Mouse (Mus musculus) MEL (cell line): ENCODE data around the gene Slc2a1. TPM values are rescaled to one million over a fixed set of nuclear protein-coding genes. Genes with fewer than 3 reads are reported as not detected.

Experiments
- DNase-seq: peaks from one replicate; pipeline ENCODE4 v3.0.0; 2011; ENCODE audit warnings: low read depth, low spot score
- H3K27ac ChIP-seq: 2 replicates; pipeline ENCODE4 v1.5.1; 2012; ENCODE audit warnings: low read depth, mild to moderate bottlenecking, control low read depth, low read length, moderate library complexity; ENCODE audit not compliant: control insufficient read depth
- H3K27me3 ChIP-seq, 2 experiments: fragments of 150-350 bp in 1 of 2; sonication (generic) in 1 of 2; 2 replicates each; pipeline ENCODE4 v1.6.1; 2012; ENCODE audit warnings: low read length in 2 of 2, mild to moderate bottlenecking in 2 of 2, improper control_type of control experiment in 1 of 2, moderate library complexity in 1 of 2; ENCODE audit not compliant: insufficient read depth in 2 of 2, control insufficient read depth in 1 of 2
- H3K36me3 ChIP-seq, 2 experiments: 2 replicates each; pipeline ENCODE4 v1.6.1; 2012 to 2014; ENCODE audit warnings: low read length in 2 of 2, improper control_type of control experiment in 1 of 2, inconsistent platforms in 1 of 2, mild to moderate bottlenecking in 1 of 2; ENCODE audit not compliant: insufficient read depth in 2 of 2, control insufficient read depth in 1 of 2
- H3K4me1 ChIP-seq, 2 experiments: fragments of 150-350 bp in 1 of 2; sonication (generic) in 1 of 2; 2 replicates each; pipeline ENCODE4 v1.6.1; 2012; ENCODE audit warnings: low read length in 2 of 2, improper control_type of control experiment in 1 of 2, mild to moderate bottlenecking in 1 of 2; ENCODE audit not compliant: insufficient read depth in 2 of 2, control insufficient read depth in 1 of 2
- H3K4me3 ChIP-seq, 2 experiments: fragments of 150-350 bp in 1 of 2; sonication (generic) in 1 of 2; 2 replicates each; pipeline ENCODE4 v1.5.1; 2012; ENCODE audit warnings: low read depth in 2 of 2, low read length in 2 of 2, mild to moderate bottlenecking in 2 of 2, moderate library complexity in 2 of 2, control low read depth in 1 of 2, improper control_type of control experiment in 1 of 2; ENCODE audit not compliant: control insufficient read depth in 1 of 2, insufficient read depth in 1 of 2
- H3K79me2 ChIP-seq: 2 replicates; pipeline ENCODE4 v1.6.1; 2012; ENCODE audit warnings: mild to moderate bottlenecking, low read length, moderate library complexity; ENCODE audit not compliant: control insufficient read depth, poor library complexity, insufficient read depth
- H3K9ac ChIP-seq: 2 replicates; pipeline ENCODE4 v1.6.1; 2012; ENCODE audit warnings: low read depth, mild to moderate bottlenecking, control low read depth, low read length, moderate library complexity; ENCODE audit not compliant: control insufficient read depth, poor library complexity, severe bottlenecking
- H3K9me3 ChIP-seq: fragments of 150-350 bp; sonication (generic); replicated peaks from 2 replicates; pipeline ENCODE4 v1.6.1; 2012; ENCODE audit warnings: mild to moderate bottlenecking, low read length, improper control_type of control experiment, moderate library complexity; ENCODE audit not compliant: insufficient read depth
- BHLHE40 ChIP-seq: IDR thresholded peaks from 2 replicates; pipeline ENCODE4 v1.6.1; 2012; ENCODE audit warnings: low read depth, mild to moderate bottlenecking, inconsistent platforms, low read length, improper control_type of control experiment, borderline replicate concordance
- CHD1 ChIP-seq: IDR thresholded peaks from 2 replicates; pipeline ENCODE4 v1.6.1; 2012; ENCODE audit warnings: low read depth, mild to moderate bottlenecking, inconsistent platforms, low read length, improper control_type of control experiment
- CHD2 ChIP-seq: IDR thresholded peaks from 2 replicates; pipeline ENCODE4 v1.6.1; 2011; ENCODE audit warnings: low read length, improper control_type of control experiment
- CTCF ChIP-seq, 3 experiments: IDR thresholded peaks in 2 of 3; conservative IDR thresholded peaks in 1 of 3; 2 replicates each; pipeline ENCODE4 v1.5.1; 2011 to 2012; ENCODE audit warnings: low read length in 3 of 3, low read depth in 2 of 3, mild to moderate bottlenecking in 2 of 3, improper control_type of control experiment in 1 of 3, inconsistent platforms in 1 of 3, mixed read lengths in 1 of 3, moderate library complexity in 1 of 3; ENCODE audit not compliant: control insufficient read depth in 1 of 3, insufficient read depth in 1 of 3, poor library complexity in 1 of 3, severe bottlenecking in 1 of 3
- E2F4 ChIP-seq: IDR thresholded peaks from 2 replicates; pipeline ENCODE4 v1.6.1; 2011; ENCODE audit warnings: low read depth, low read length, improper control_type of control experiment, borderline replicate concordance
- EP300 ChIP-seq, 2 experiments: IDR thresholded peaks; 2 replicates each; pipeline ENCODE4 v1.6.1; 2011; ENCODE audit warnings: improper control_type of control experiment in 2 of 2, low read length in 2 of 2, low read depth in 1 of 2, mild to moderate bottlenecking in 1 of 2
- ETS1 ChIP-seq: IDR thresholded peaks from 2 replicates; pipeline ENCODE4 v1.6.1; 2012; ENCODE audit warnings: low read depth, mild to moderate bottlenecking, inconsistent platforms, low read length, improper control_type of control experiment, moderate library complexity
- GABPA ChIP-seq: IDR thresholded peaks from 2 replicates; pipeline ENCODE4 v1.6.1; 2012; ENCODE audit warnings: low read depth, mild to moderate bottlenecking, inconsistent platforms, low read length, improper control_type of control experiment, moderate library complexity
- KAT2A ChIP-seq: conservative IDR thresholded peaks from 2 replicates; pipeline ENCODE4 v1.6.1; 2012; ENCODE audit warnings: low read depth, low read length, improper control_type of control experiment, inconsistent platforms
- MAFK ChIP-seq: IDR thresholded peaks from 2 replicates; pipeline ENCODE4 v1.6.1; 2011; ENCODE audit warnings: low read depth, mild to moderate bottlenecking, low read length, improper control_type of control experiment, borderline replicate concordance
- MAZ ChIP-seq: IDR thresholded peaks from 2 replicates; pipeline ENCODE4 v1.6.1; 2012; ENCODE audit warnings: low read depth, mild to moderate bottlenecking, inconsistent platforms, low read length, improper control_type of control experiment
- MEF2A ChIP-seq: IDR thresholded peaks from 2 replicates; pipeline ENCODE4 v1.6.1; 2014; ENCODE audit warnings: low read depth, mild to moderate bottlenecking, inconsistent platforms, low read length, improper control_type of control experiment; ENCODE audit not compliant: poor library complexity, insufficient replicate concordance, severe bottlenecking; ENCODE audit errors: extremely low read depth
- MYB ChIP-seq: IDR thresholded peaks from 2 replicates; pipeline ENCODE4 v1.6.1; 2011; ENCODE audit warnings: mild to moderate bottlenecking, low read depth, low read length, improper control_type of control experiment
- POLR2A ChIP-seq, 2 experiments: IDR thresholded peaks; 2 replicates each; pipeline ENCODE4 v1.6.1; 2011 to 2012; ENCODE audit warnings: low read length in 2 of 2, mild to moderate bottlenecking in 2 of 2, control low read depth in 1 of 2, improper control_type of control experiment in 1 of 2, low read depth in 1 of 2, moderate library complexity in 1 of 2; ENCODE audit not compliant: control insufficient read depth in 1 of 2, insufficient read depth in 1 of 2, poor library complexity in 1 of 2
- POLR2AphosphoS5 ChIP-seq: IDR thresholded peaks from 2 replicates; pipeline ENCODE4 v1.6.1; 2012; ENCODE audit warnings: low read depth, borderline replicate concordance, mild to moderate bottlenecking, inconsistent platforms, low read length, moderate library complexity, mixed read lengths
- RAD21 ChIP-seq: IDR thresholded peaks from 2 replicates; pipeline ENCODE4 v1.6.1; 2011; ENCODE audit warnings: mild to moderate bottlenecking, low read depth, low read length, improper control_type of control experiment
- SIN3A ChIP-seq: IDR thresholded peaks from 2 replicates; pipeline ENCODE4 v1.6.1; 2012; ENCODE audit warnings: low read length, improper control_type of control experiment, inconsistent platforms
- TCF12 ChIP-seq: IDR thresholded peaks from 2 replicates; pipeline ENCODE4 v1.6.1; 2014; ENCODE audit warnings: low read depth, mild to moderate bottlenecking, inconsistent platforms, low read length, improper control_type of control experiment, moderate library complexity
- UBTF ChIP-seq: IDR thresholded peaks from 2 replicates; pipeline ENCODE4 v1.6.1; 2012; ENCODE audit warnings: low read depth, mild to moderate bottlenecking, inconsistent platforms, low read length, improper control_type of control experiment, moderate library complexity, borderline replicate concordance; ENCODE audit not compliant: insufficient read depth
- USF1 ChIP-seq: IDR thresholded peaks from 2 replicates; pipeline ENCODE4 v1.6.1; 2014; ENCODE audit warnings: low read depth, mild to moderate bottlenecking, inconsistent platforms, low read length, improper control_type of control experiment, moderate library complexity
- USF2 ChIP-seq, 2 experiments: IDR thresholded peaks; 2 replicates each; pipeline ENCODE4 v1.6.1; 2011 to 2012; ENCODE audit warnings: improper control_type of control experiment in 2 of 2, low read length in 2 of 2, borderline replicate concordance in 1 of 2, inconsistent platforms in 1 of 2, low read depth in 1 of 2, mild to moderate bottlenecking in 1 of 2; ENCODE audit not compliant: insufficient read depth in 1 of 2
- polyA plus RNA-seq, 2 experiments: library from polyadenylated mRNA; stranded (reverse) in 1 of 2; unstranded in 1 of 2; fragments of >175 nt in 1 of 2; fragments of >200 nt in 1 of 2; gene quantifications; 2 replicates each; pipeline versions ENCODE4 v1.2.1 to v1.2.4; 2012; ENCODE audit warnings: low replicate concordance in 2 of 2, low read depth in 1 of 2; ENCODE audit not compliant: insufficient read length in 2 of 2, insufficient read depth in 1 of 2, missing spikeins in 1 of 2
- total RNA-seq: library from RNA; depleted of rRNA; stranded (reverse); fragments of 300-350 nt; gene quantifications from 2 replicates; pipeline ENCODE4 v1.2.3, GENCODE M21; 2012

Gene Slc2a1
- total and polyA plus RNA-seq, 3 experiments, result 15.9 to 99.5 TPM; not detected in 1

DNA sequence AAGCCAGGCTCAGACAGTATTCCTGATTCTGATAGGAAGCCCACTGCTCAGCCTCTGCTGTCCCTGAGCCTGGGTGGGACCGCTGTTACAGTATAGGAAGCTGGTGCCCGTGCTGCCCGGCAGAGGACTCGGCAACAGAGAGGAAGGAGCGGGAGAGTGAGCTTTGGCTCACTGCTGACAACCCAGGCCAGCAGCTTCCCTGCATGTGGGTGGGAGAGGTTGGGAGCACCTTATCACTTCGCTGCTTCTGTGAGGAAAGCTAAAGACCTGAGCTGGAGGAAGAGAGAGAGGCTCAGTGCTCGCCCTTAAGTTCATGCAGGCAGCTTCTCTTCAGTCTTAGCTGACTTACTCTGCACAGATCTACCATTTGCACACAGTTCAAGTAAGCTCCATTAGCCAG lies 20.0 kb downstream of the Slc2a1 start:
- Histone ChIP-seq H3K79me2 (no peaks in the 10 kb centered on the region), H3K4me1 (peaks cover 7 to 27% of the 10 kb centered on the region in 2 experiments; a peak in 3 of 4 replicates), H3K36me3 (peaks cover 3 to 15% of the 10 kb centered on the region in 2 experiments), H3K27me3 (no peaks in the 10 kb centered on the region), H3K4me3 (no peak overlapping the region), H3K9me3 (no peaks in the 10 kb centered on the region), H3K9ac (no peak overlapping the region), H3K27ac (no peak overlapping the region)
- TF ChIP-seq TCF12 (no peak), CTCF (IDR thresholded peaks at IDR 0.05 in 2 of 3, conservative IDR thresholded peaks at IDR 0.05 in 1 of 3; ENCODE audit: control insufficient read depth in 1 of 3, insufficient read depth in 1 of 3, low read depth in 2 of 3, low read length in 3 of 3, poor library complexity in 1 of 3, severe bottlenecking in 1 of 3) (no peak), MYB (no peak), USF1 (no peak), SIN3A (0 out of 2 replicates have a peak, but pooled peaks have one; percentile 24), MAZ (no peak)
- no peak for DNase-seq

GRCm38 (mm10) chr4:119129096-119129495 lies 20.6 kb downstream of the Slc2a1 start:
- H3K79me2 ChIP-seq, result no peaks in the 10 kb centered on the region
- no peak overlapping the region for H3K9ac ChIP-seq
- H3K9me3 ChIP-seq, result no peaks in the 10 kb centered on the region
- H3K36me3 ChIP-seq, result peaks cover 3 to 15% of the 10 kb centered on the region in 2 experiments
- H3K27ac ChIP-seq, result no peak overlapping the region
- H3K27me3 ChIP-seq, result no peaks in the 10 kb centered on the region
- no peak for DNase-seq
- no peak overlapping the region for H3K4me3 ChIP-seq
- H3K4me1 ChIP-seq, result peaks cover 7 to 27% of the 10 kb centered on the region in 2 experiments; a peak in 3 of 4 replicates
- no peak for TF ChIP-seq MAZ
- TF ChIP-seq MYB, result no peak
- no peak for TF ChIP-seq RAD21
- TF ChIP-seq MAFK, result no peak
- TF ChIP-seq USF2 (IDR thresholded peaks at IDR 0.05; ENCODE audit: borderline replicate concordance in 1 of 2, insufficient read depth in 1 of 2, low read depth in 1 of 2, low read length in 2 of 2), result no peak
- TF ChIP-seq BHLHE40, result no peak
- TF ChIP-seq MEF2A, result no peak
- TF ChIP-seq POLR2A (IDR thresholded peaks at IDR 0.05; ENCODE audit: control insufficient read depth in 1 of 2, insufficient read depth in 1 of 2, low read depth in 1 of 2, low read length in 2 of 2, poor library complexity in 1 of 2), result no peak
- no peak for TF ChIP-seq POLR2AphosphoS5
- no peak for TF ChIP-seq CHD2
- TF ChIP-seq EP300 (IDR thresholded peaks at IDR 0.05; ENCODE audit: low read depth in 1 of 2, low read length in 2 of 2), result no peak
- TF ChIP-seq CTCF (IDR thresholded peaks at IDR 0.05 in 2 of 3, conservative IDR thresholded peaks at IDR 0.05 in 1 of 3; ENCODE audit: control insufficient read depth in 1 of 3, insufficient read depth in 1 of 3, low read depth in 2 of 3, low read length in 3 of 3, poor library complexity in 1 of 3, severe bottlenecking in 1 of 3), result no peak
- TF ChIP-seq ETS1, result no peak
- TF ChIP-seq E2F4, result no peak
- TF ChIP-seq CHD1, result no peak
- no peak for TF ChIP-seq SIN3A
- no peak for TF ChIP-seq GABPA
- TF ChIP-seq UBTF, result no peak
- TF ChIP-seq KAT2A, result no peak
